Mouse (Mus musculus) hindbrain, embryonic 13.5 days (tissue): ENCODE measurements around the gene Glipr2. TPM values are rescaled to one million over a fixed set of nuclear protein-coding genes. Genes with fewer than 3 reads are reported as not detected.
A peak's percentile ranks its signal among the peaks of the same experiment; 100 is the strongest.

ENCODE experiments used
- ATAC-seq: fragments of 200-750 bp; cut with Nextera tagmentation; 2 replicates; pipeline ENCODE4 v1.8.0; 2017; ENCODE audit warnings: moderate TSS enrichment; ENCODE audit not compliant: low FRiP score
- H3K27ac ChIP-seq: fragments of 300-500 bp; sonication (generic); 2 replicates; pipeline ENCODE4 v1.5.1; 2015; ENCODE audit warnings: inconsistent platforms, mild to moderate bottlenecking, moderate library complexity
- H3K27me3 ChIP-seq: fragments of 300-500 bp; sonication (generic); 2 replicates; pipeline ENCODE4 v1.6.1; 2015; ENCODE audit warnings: mild to moderate bottlenecking, inconsistent platforms
- H3K36me3 ChIP-seq: fragments of 300-500 bp; sonication (generic); 2 replicates; pipeline ENCODE4 v1.6.1; 2015; ENCODE audit warnings: mild to moderate bottlenecking, inconsistent platforms
- H3K4me1 ChIP-seq: fragments of 300-500 bp; sonication (generic); replicated peaks from 2 replicates; pipeline ENCODE4 v1.6.1; 2015; ENCODE audit warnings: inconsistent platforms
- H3K4me2 ChIP-seq: fragments of 300-500 bp; sonication (generic); 2 replicates; pipeline ENCODE4 v1.6.1; 2015; ENCODE audit warnings: inconsistent platforms, mild to moderate bottlenecking, moderate library complexity
- H3K4me3 ChIP-seq: fragments of 300-500 bp; sonication (generic); 2 replicates; pipeline ENCODE4 v1.5.1; 2015; ENCODE audit warnings: mild to moderate bottlenecking, inconsistent platforms
- H3K9ac ChIP-seq: fragments of 300-500 bp; sonication (generic); 2 replicates; pipeline ENCODE4 v1.6.1; 2015; ENCODE audit warnings: mild to moderate bottlenecking, inconsistent platforms
- H3K9me3 ChIP-seq: fragments of 300-500 bp; sonication (generic); 2 replicates; pipeline ENCODE4 v1.6.1; 2016; ENCODE audit warnings: inconsistent platforms
- WGBS: fragments of 180-500 bp; shearing (Covaris S2); methylation state at CpG from one replicate; pipeline ENCODE4 v1.1.7; 2015; 5-methylcytosine and 5-hydroxymethylcytosine counted together
- polyA plus RNA-seq: library from polyadenylated mRNA; unstranded; fragments of >200 nt; fragmentation: Nextera tagmentation; extraction: Ambion mirVana; gene quantifications from 2 replicates; pipeline ENCODE4 v1.2.1, GENCODE M21; 2015

The Glipr2 gene
- polyA plus RNA-seq, 1 experiment from 2014 or later = 48.5 TPM

DNA sequence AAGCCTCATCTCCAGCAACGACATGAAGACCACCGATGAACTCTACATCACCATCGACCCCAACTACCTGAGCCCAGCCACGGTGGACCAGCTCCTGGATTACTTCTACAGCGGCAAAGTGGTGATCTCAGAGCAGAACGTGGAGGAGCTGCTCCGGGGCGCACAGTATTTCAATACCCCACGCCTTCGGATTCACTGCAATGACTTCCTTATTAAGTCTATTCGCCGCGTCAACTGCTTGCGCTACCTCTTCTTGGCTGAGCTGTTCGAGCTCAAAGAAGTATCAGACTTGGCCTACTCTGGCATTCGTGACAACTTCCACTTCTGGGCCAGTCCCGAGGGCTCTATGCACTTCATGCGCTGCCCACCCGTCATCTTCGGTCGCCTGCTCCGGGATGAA lies 26.6 kb downstream of the Glipr2 start:
- no peak overlapping the region for H3K4me3 ChIP-seq
- H3K9me3 ChIP-seq = no peaks in the 10 kb centered on the region
- H3K4me2 ChIP-seq = no peak overlapping the region
- H3K27me3 ChIP-seq = no peaks in the 10 kb centered on the region
- peaks cover 11% of the 10 kb centered on the region for H3K4me1 ChIP-seq
- no peak overlapping the region for H3K27ac ChIP-seq
- no peak overlapping the region for H3K9ac ChIP-seq
- ATAC-seq = no peak
- no peaks in the 10 kb centered on the region for H3K36me3 ChIP-seq
- 90% methylated on average over 22 of the region's 22 CpGs for WGBS

DNA sequence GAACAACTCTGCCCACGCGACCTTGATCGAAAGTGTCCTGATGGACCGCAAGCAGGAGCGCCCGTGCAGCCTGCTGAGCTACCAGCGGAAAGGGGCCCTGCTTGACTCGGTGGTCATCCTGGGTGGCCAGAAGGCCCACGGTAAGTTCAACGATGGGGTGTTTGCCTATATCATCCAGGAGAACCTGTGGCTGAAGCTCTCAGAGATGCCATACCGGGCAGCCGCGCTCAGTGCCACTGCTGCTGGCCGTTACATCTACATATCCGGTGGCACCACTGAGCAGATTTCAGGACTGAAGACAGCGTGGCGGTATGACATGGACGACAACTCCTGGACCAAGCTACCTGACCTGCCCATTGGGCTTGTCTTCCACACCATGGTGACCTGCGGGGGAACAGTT lies 27.1 kb downstream of the Glipr2 start:
- Histone ChIP-seq H3K4me1 (peaks cover 5% of the 10 kb centered on the region), H3K36me3 (no peaks in the 10 kb centered on the region), H3K27ac (no peak overlapping the region), H3K4me2 (no peak overlapping the region), H3K9me3 (no peaks in the 10 kb centered on the region), H3K9ac (no peak overlapping the region), H3K4me3 (no peak overlapping the region), H3K27me3 (no peaks in the 10 kb centered on the region)
- WGBS = 92% methylated on average over 19 of the region's 19 CpGs
- no peak for ATAC-seq

GRCm38 (mm10) chr4:43988976-43989375 lies 31.8 kb downstream of the Glipr2 start:
- Histone ChIP-seq H3K27me3 (no peaks in the 10 kb centered on the region), H3K4me2 (no peak overlapping the region), H3K36me3 (no peaks in the 10 kb centered on the region), H3K9ac (no peak overlapping the region), H3K4me1 (no peaks in the 10 kb centered on the region), H3K4me3 (no peak overlapping the region), H3K9me3 (no peaks in the 10 kb centered on the region), H3K27ac (no peak overlapping the region)
- no peak for ATAC-seq
- 84% methylated on average over 3 of the region's 3 CpGs for WGBS

DNA sequence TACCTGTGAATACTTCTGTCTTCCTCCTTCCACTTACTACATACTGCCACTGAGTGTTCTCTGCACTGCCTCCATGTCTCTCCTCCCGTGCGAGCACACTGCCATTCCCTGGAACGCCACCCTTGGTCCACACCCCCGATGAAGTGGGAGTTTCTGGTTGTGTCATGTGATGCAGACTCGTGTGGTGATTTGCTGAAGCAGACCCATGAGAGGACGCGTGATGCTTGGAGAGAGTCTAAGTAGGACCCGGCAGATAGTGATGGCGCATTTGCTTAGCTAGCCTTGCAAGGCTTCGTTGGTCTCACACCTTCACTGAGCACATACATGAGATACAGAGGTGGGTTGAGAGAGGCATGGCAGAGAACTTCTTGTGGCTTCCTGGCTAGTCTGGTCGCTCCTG lies 35.9 kb downstream of the Glipr2 start:
- H3K4me3 ChIP-seq = no peak overlapping the region
- H3K9me3 ChIP-seq = no peaks in the 10 kb centered on the region
- 90% methylated on average over 11 of the region's 11 CpGs for WGBS
- no peaks in the 10 kb centered on the region for H3K4me1 ChIP-seq
- no peak overlapping the region for H3K4me2 ChIP-seq
- no peak overlapping the region for H3K9ac ChIP-seq
- no peaks in the 10 kb centered on the region for H3K27me3 ChIP-seq
- H3K36me3 ChIP-seq = no peaks in the 10 kb centered on the region
- ATAC-seq = no peak
- no peak overlapping the region for H3K27ac ChIP-seq

DNA sequence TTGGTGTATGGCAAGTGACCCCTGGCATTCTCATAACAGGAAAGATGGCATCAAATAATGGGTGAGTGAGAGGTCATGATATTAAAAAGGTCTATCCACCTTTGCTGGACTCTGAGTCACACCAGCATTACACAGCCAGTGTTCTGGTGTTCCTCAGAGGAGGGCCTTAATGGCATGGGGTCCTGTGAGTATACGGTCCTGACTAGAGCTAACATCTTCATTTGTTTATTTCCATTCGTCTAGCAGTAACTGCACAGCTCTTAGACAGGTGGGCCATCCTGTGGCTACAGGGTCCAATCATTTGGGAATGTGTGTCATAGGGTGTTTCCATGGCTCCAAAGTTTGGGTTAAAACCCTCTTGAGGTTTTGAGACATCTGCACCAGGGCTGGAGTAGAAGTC lies 37.1 kb downstream of the Glipr2 start:
- H3K9me3 ChIP-seq = no peaks in the 10 kb centered on the region
- no peak overlapping the region for H3K27ac ChIP-seq
- H3K36me3 ChIP-seq = no peaks in the 10 kb centered on the region
- H3K9ac ChIP-seq = no peak overlapping the region
- WGBS = 73% methylated on average over 2 of the region's 2 CpGs
- no peaks in the 10 kb centered on the region for H3K4me1 ChIP-seq
- H3K4me2 ChIP-seq = no peak overlapping the region
- no peak for ATAC-seq
- H3K4me3 ChIP-seq = no peak overlapping the region
- H3K27me3 ChIP-seq = no peaks in the 10 kb centered on the region

DNA sequence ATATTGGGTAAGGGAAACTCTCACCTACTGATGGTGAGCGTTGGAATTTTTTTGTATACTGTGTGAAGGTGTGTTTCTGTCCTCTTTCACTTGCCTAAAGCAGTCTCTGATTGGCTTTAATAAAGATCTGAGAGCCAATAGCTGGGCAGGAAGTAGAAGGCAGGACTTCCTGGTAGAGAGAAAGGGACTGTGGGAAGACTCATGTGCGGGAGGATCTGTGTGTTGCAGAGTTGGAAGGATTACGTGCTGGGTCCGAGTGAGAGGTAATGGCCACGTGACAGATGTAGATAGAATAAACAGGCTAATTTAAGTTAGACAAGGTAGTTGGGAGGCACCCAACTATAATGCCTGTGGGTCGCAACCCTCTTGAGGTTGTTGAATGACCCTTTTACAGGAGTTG lies 46.4 kb downstream of the Glipr2 start:
- H3K4me3 ChIP-seq = no peak overlapping the region
- H3K4me1 ChIP-seq = no peaks in the 10 kb centered on the region
- ATAC-seq = no peak
- H3K27me3 ChIP-seq = no peaks in the 10 kb centered on the region
- H3K4me2 ChIP-seq = no peak overlapping the region
- no peak overlapping the region for H3K9ac ChIP-seq
- no peak overlapping the region for H3K27ac ChIP-seq
- WGBS = 88% methylated on average over 6 of the region's 6 CpGs
- H3K36me3 ChIP-seq = no peaks in the 10 kb centered on the region
- H3K9me3 ChIP-seq = no peaks in the 10 kb centered on the region

DNA sequence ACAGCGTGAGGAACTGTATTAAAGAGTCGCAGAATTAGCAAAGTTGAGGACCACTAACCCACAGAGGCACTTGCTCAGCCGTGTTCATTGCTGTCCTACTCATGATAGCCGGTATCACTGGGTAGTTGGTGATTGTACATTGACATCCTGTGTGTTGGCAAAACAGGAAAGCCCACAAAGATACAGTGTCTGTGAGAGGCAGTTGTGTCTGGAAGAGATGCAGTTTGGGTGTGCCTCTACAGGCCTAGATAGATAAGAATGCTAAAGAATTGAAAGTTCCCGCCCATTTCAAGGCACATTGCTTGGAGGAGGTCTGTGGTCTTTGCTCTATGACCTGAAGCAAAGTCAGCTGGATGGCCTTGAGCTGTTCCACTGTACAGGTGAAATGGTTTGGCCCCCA lies 46.9 kb downstream of the Glipr2 start, which contains the start of gene Clta:
Clta (plus strand) TSS at position 327 of the 400 bp plus-strand sequence.
- no peak for ATAC-seq
- WGBS = 93% methylated on average over 5 of the region's 5 CpGs
- Histone ChIP-seq H3K4me3 (no peak within 1 kb of the TSS), H3K36me3 (no peaks in the 10 kb centered on the region), H3K27ac (no peak within 1 kb of the TSS), H3K4me1 (no peaks in the 10 kb centered on the region), H3K4me2 (no peak within 1 kb of the TSS), H3K27me3 (no peaks in the 10 kb centered on the region), H3K9ac (no peak within 1 kb of the TSS), H3K9me3 (no peaks in the 10 kb centered on the region)

GRCm38 (mm10) chr4:44004623-44005409 lies 47.6 kb downstream of the Glipr2 start:
- WGBS = 80% methylated on average over 3 of the region's 3 CpGs
- no peak overlapping the region for H3K4me3 ChIP-seq

DNA sequence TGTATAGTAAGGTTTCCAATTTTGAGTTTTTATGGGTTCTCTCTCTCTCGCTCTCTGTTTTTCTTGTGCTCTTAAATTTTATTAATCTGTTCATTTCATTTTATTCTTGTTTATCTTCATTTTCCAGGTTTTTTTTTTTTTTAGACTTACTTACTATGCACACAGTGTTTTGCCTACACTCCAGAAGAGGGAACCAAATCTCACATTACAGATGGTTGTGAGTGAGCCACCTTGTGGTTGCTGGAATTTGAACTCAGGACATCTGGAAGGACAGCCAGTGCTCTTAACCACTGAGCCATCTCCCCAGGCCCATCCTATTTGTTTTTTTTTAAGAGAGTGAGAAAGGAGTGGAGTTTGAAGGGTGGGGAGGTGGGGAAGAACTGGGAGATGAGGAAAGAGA lies 53.0 kb downstream of the Glipr2 start:
- Histone ChIP-seq H3K4me3 (no peak overlapping the region), H3K9me3 (no peaks in the 10 kb centered on the region), H3K27me3 (no peaks in the 10 kb centered on the region), H3K36me3 (no peaks in the 10 kb centered on the region), H3K4me2 (no peak overlapping the region), H3K4me1 (peaks cover 25% of the 10 kb centered on the region), H3K9ac (no peak overlapping the region), H3K27ac (no peak overlapping the region)
- 97% methylated on average over 1 of the region's 1 CpGs for WGBS
- ATAC-seq = no peak

More at GRCm38 (mm10) chr4:44004623-44005409, 47.6 kb downstream of the Glipr2 start:
- Histone ChIP-seq H3K4me2 (no peak overlapping the region), H3K36me3 (no peaks in the 10 kb centered on the region), H3K9me3 (no peaks in the 10 kb centered on the region), H3K27me3 (no peaks in the 10 kb centered on the region), H3K9ac (no peak overlapping the region), H3K27ac (no peak overlapping the region), H3K4me1 (no peaks in the 10 kb centered on the region)
- ATAC-seq = no peak

- 48% methylated on average over 2 of the region's 2 CpGs for WGBS
- no peak overlapping the region for H3K27ac ChIP-seq
- H3K4me2 ChIP-seq = no peak overlapping the region
- no peak overlapping the region for H3K9ac ChIP-seq
- peaks cover 31% of the 10 kb centered on the region for H3K4me1 ChIP-seq
- no peak overlapping the region for H3K4me3 ChIP-seq
- no peaks in the 10 kb centered on the region for H3K36me3 ChIP-seq
- H3K9me3 ChIP-seq = no peaks in the 10 kb centered on the region
- no peak for ATAC-seq
- no peaks in the 10 kb centered on the region for H3K27me3 ChIP-seq
These were observed 53.7 kb downstream of the Glipr2 start for GRCm38 (mm10) chr4:44010893-44011292.

GRCm38 (mm10) chr4:44011799-44012198 lies 54.6 kb downstream of the Glipr2 start:
- Histone ChIP-seq H3K4me1 (peaks cover 39% of the 10 kb centered on the region), H3K4me3 (peak overlapping the region; percentile 100), H3K36me3 (0 out of 2 replicates have a peak, but pooled peaks cover 7% of the 10 kb centered on the region), H3K9ac (peak overlapping the region; percentile 76), H3K4me2 (peak overlapping the region; percentile 93), H3K27ac (peak overlapping the region; percentile 81; the same call in 1 of the 2 replicates), H3K9me3 (no peaks in the 10 kb centered on the region), H3K27me3 (no peaks in the 10 kb centered on the region)
- WGBS = 77% methylated on average over 3 of the region's 3 CpGs
- no peak for ATAC-seq

- Histone ChIP-seq H3K4me3 (peak overlapping the region; percentile 100), H3K36me3 (0 out of 2 replicates have a peak, but pooled peaks cover 10% of the 10 kb centered on the region), H3K4me1 (peaks cover 39% of the 10 kb centered on the region), H3K4me2 (peak overlapping the region; percentile 93), H3K27ac (peak overlapping the region; percentile 81), H3K9me3 (no peaks in the 10 kb centered on the region), H3K9ac (peak overlapping the region; percentile 99), H3K27me3 (no peaks in the 10 kb centered on the region)
- under 1% methylated on average over 77 of the region's 77 CpGs for WGBS
- ATAC-seq = peak; percentile 98
These were observed 55.5 kb downstream of the Glipr2 start for GRCm38 (mm10) chr4:44012376-44013367.
